Mouse (Mus musculus) E14TG2a.4 (cell line): ENCODE measurements around the gene 4930469K13Rik.

Source experiments
- CTCF ChIP-seq: conservative IDR thresholded peaks from 2 replicates; pipeline ENCODE4 v1.5.1; 2014; ENCODE audit warnings: low read length
- NANOG ChIP-seq: IDR thresholded peaks from 2 replicates; pipeline ENCODE4 v1.6.1; 2014; ENCODE audit warnings: borderline replicate concordance, low read length, mixed read lengths

DNA sequence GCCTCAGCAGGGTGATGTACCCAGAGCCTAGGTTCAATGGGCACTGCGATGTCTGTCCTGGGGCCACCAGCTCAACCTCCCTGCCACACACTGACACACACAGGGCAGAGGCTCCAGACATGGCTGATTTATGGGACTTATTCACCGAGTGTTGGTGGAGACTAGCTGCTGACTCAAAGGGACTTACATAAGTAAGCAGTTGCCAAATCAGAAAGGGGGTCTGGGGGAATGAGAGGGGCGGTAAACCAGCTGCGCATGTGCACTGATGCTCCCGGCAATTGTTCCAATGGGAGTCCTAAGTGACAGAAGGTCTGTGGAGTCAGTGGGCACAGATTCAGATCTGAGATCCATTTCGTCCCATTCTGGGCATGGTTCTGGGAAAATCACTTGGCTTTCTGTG lies 140.8 kb downstream of the 4930469K13Rik start:
- TF ChIP-seq CTCF = no peak
- TF ChIP-seq NANOG = no peak
